Mouse (Mus musculus) skeletal muscle tissue, adult 2 months (tissue): ENCODE measurements around the gene Chst10.

Experiments used
- DNase-seq: peaks from one replicate; pipeline ENCODE4 v3.0.0-alpha.2; 2012; ENCODE audit warnings: low read depth, low spot score

The Chst10 gene

DNA sequence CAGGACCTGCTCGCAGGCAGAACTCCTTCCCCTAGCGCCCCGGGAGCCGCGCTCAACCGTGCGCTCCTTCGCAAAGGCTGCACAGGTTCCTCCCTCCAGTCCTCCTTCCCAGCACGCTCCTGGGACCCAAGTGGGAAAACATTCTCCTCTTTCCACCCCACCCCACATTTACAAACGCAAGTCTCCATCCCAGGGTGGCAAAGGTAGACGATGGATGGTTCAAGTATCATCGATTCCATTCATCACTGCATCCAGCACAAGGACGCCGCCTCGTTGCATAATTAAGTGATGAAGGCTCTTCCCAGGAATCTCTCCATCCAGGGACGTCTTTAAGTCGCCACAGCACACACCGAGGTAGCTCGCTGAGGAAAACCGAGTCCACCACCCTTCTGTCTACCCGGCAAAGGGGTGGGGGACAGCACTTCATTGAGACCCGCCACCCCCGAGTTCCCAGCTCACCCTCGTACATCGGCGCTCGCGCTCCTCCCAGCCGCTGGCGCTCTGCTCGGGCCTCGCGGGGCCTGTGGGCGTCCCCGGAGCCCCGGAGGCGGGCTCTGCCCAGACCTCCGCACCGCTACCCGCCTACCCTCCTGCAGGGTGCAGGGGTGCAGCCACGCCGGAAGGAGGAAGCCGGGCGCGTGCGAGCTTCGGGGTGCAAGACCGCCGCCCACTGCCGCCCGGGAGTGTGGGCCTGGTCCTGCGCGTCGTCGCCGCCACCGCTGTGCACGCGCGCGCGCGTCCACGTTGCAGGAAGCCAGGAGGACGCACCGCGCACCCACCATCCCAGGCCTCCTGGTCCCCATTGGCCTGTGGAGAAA is at the start of gene Chst10:
Chst10 (minus strand) TSS at position 731 of the 818 bp plus-strand sequence.
- no peak for DNase-seq

DNA sequence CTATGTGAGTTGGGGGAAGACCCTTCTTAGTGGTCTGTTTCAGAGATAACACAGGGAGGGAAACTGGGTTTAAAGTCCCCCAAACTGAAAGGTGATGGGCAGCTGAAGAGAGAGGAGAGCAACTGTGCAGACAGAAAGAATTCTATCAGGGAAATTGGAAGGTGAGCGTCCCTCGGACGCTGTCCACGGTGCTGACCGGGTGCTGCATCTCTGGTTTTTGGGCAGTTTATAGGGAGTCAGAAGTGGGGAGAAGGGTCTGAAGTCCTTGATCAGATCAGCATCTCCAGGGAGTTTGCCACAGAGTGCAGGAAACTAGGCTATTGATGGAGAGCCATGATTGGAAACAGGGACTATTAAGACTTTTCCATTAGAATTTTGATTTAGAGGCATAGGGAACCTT is 41.6 kb upstream of the Chst10 start:
- no peak for DNase-seq

DNA sequence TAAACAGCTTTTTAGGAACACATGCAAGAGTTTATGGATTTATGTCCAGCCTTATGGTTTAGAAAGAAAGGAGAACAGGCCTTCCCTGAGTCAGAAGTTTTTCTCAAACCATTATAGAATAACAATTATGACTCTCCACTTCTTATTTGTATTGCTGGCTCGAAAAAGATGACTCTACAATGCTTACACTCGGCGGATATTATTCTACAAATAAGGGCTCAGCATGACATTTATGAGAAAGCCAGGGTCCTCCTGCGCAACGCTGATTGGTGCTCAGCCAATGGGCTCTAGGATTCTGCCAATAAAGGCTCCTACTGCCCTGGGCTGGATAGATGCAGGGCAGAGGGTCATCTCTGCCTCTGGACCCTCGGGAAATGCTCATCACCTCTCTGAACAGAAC is 40.9 kb upstream of the Chst10 start, which contains the start of gene Nms:
Nms (plus strand) TSS at position 301 of the 400 bp plus-strand sequence.
- DNase-seq, result no peak

DNA sequence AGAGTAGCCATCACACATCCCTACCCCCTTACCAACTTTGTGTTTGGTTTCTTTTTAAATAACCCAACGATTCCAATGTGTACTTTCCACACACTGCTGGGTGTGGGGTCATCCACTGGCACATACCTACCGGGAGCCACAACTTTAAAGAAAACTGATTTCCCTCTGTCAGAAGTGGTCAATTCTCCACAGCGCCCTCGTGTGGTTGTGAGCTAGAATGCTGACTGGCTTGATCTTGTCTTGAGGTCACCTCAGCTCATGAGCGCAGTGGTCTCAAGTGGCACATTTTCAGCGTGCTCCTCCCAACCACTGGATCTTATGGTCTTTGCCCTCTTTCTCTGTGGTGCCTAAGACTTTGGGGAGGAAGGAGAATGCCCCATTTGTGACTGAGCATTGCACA is 38.8 kb upstream of the Chst10 start:
- DNase-seq, result peak; percentile 3

DNA sequence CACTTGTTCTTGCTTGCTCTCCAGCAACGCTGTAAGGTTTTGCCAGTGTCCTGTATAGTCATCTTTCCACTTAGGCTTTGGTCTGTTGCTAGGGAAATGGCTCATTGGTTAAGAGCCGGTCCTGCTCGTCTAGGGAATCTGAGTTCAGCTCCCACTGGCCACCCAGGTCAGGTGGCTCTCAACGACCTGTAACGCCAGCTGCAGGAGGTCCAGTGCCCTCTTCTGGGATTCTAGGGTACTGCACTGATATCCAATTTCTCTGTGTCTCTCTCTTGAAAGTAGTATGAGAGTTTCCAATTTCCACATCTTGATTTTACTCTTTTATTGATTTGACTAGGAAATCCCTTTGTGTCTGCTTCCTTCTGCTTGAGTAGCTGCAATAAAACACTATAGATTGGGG is 36.7 kb upstream of the Chst10 start:
- no peak for DNase-seq

DNA sequence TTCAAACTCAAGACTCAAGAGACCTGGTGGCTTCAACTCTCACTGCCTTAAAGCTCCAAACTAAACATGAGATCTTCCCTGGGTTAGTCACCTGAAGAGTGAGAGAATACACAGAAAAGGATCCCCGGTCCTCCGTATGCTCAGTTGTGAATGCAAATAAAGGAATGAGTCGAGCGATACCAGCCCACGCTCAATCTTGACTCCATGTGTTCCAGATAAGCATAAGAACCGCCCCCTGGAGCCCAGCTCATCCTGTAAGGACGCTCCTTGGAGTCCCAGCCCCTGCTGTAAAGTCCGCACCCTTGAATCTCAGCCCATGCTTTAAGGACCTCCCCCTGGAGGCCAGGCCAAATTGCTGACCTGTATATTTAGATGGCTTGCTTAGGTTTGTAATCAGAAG is 32.8 kb upstream of the Chst10 start:
- DNase-seq, result no peak

DNA sequence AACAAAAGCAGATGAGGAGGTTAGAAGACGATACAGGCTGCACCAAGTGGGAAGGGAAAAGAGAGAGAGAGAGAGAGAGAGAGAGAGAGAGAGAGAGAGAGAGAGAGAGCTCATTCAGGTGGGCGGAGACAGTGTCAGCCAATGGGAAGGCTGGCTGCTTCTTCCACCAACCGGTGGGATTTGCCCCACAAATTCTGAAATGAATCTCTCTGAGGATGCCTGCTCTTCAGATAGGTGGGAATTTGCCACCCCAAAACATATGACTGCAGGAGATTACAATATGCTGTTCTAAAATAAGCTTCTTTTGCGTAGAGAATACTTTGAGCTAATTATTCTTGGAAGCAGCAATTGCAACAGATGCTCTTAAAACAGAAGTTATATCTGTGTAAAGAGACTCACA is 31.5 kb upstream of the Chst10 start:
- DNase-seq, result no peak

DNA sequence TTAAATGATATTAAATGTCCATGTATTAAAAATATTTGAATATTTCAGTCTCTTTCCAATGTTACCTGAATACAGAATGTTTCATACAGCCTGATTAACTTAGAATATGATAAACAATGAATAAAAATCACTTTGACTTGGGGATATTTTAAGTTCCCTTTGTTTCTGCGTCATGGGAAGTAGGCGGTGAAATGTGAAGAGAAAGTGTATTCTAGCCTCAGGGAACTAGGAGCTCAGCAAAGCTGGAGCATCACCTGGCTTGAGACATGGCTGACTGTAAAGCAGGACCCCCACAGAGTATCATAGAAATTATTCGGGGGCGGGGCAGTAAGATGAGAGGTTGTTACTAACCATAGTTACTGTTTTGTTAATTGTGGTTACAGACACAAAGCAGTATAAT is 31.0 kb upstream of the Chst10 start:
- no peak for DNase-seq

DNA sequence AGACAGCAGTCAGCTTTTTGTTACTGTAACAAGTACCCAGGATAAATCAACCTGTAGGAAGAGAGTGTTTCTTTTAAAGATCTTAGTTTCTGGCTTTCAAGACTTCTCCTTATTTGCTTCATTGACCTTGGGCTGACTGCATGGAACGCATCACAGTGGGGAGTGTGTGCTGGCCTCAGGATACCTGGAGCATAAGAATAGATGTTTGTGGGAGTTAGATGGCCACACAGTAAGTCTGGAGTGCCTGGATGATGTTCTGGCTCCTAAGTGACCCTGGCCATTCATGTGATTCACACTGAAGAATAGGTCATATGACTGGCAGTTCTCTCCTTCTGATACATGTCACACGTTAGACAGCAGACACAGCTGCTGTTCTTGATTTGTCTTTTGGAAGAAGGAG is 6.0 kb upstream of the Chst10 start:
- no peak for DNase-seq

DNA sequence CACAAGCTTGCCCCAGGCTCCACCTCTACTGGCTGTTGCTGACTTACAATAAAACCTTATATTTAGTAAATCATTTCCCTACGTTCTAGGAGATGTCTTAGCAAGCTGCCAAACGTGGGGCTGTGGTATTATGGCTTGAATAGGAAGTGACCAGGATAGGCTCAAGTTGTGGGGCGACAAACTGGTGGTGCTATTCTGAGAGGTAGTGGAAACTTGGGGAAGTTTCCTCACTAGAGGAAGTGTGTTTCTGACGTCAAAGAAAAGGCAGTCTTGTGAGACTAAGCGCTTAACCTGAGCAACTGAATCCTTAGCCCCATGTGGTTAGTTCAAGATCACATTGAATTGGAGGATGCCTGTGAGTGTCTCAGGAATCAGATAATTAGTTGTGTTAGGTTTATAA is 4.6 kb upstream of the Chst10 start:
- no peak for DNase-seq

DNA sequence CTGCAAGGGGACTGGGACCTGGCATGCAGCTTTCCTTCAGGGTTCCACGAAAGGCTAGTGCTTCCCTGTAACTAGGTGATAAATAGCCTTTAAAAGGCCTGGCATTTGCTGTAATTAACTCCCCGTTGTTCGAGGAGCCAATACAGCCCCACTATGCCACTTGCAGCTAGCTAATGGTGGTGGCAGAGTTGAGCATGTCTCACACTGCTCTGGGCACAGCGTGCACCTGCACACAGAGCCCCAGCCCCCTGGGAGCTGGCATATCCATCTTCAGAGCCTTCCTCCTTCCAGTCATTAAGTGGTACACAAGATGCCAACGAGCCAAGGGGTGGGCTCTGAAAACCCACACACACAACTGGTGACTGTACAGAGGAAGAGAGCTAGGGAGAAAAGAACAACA is 4.9 kb downstream of the Chst10 start:
- no peak for DNase-seq

DNA sequence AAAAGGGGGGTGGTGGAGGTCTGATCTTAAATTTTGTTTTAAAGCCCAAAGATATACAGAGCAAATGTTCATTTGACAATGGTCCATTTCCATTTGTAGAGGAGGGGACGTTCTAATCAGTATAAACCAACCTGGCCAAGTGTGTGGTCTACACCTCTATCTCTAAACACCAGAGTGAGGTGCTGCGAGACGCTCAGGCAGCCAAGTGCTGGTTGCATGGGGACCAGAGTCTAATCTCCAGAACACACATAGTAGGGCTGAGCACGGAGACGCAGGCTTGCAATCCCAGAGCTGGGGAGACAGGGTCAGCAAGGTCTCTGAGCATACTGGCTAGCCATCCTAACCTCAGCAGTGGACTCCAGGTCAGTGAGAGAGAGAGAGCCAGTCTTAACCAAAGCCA is 6.5 kb downstream of the Chst10 start:
- DNase-seq, result no peak

DNA sequence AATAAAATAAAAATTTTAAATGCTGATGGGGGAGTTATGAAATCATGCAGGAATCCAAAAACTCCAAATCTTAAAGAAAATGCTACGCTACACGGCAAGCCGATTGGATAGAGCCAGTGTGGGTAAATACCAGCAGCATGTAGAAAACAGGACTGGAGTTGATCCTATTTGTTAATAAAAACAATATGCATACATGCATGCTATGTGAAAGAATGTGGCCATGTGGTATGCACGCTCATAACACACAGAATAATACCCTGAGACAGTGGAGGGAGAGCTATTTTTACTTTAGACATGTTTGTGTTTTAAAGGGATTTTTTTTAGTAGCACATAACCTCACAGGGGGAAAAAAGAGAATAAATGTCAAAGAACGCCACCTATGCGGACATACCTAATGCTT is 9.2 kb downstream of the Chst10 start:
- no peak for DNase-seq

DNA sequence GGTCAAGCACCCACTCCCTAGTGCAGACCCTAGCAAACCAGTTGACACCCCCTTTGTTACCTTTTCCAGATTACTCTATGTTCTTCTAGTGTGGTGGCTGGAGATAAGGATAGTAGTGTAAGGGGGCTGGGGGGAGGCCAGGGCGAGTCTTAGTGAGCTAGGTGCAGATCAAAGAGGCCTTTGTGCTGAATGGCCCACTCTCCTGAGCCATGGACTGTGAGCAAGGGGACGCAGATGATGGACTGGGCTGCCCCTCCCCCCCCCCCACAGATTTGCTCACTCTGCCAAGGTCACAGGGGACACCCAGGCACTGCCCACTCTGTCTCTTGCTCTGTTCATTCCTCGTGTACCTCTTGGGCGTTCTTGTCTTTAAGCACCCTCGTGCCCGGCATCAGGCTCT is 10.9 kb downstream of the Chst10 start:
- no peak for DNase-seq

DNA sequence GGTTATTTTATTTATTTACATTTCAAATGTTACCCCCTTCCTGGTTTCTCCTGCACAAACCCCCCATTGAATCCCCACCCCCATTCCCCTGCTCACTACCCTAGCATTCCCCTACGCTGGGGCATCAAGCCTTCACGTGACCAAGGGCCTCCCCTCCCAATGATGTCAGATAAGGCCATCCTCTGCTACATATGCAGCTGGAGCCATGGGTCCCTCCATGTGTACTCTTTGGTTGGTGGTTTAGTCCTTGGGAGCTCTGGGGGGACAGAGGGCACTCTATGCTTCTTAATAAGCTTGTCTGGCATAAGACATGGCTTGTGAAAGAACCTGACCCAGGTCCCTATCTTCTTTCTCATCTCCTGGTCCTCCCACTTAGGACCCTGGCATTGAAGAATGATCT is 11.4 kb downstream of the Chst10 start:
- no peak for DNase-seq

DNA sequence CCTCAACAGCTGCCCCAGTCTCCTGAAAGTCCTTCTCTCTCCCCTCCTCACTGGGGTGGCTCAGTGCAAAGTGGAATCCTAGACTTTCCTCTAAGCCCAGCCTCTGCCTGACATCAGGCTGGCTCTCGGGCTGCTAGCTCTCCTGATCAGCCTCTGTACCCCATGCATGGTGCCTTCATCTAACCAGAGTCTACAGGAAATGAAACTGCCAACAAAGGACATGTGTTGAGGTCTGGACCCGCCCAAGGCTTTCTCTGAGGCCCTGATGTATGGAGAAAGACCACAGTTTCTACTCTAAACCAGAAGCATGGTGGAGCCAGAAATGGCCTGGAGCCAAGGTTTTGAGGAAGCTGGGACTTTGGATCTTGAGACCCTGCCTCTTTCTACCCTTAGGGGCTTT is 12.0 kb downstream of the Chst10 start:
- no peak for DNase-seq

DNA sequence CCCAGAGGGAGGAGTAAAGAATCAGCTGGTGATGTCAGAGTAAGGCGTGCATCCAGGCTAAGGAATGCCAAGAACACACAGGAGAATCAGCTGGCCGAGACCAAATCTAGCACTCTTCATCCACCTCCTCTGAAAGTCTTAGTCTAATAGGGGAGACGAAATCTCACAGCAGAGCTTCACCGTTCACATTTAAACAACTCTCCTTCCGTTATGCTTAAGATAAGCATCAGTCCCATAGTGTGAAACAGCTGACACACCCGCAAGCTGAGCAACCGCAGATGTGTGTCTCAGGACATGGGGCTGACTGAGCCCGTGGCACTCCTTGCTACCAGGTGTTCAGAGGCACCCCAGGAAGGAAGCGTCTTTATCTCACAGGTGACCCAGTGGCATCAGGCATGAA is 14.2 kb downstream of the Chst10 start:
- DNase-seq, result peak; percentile 18

DNA sequence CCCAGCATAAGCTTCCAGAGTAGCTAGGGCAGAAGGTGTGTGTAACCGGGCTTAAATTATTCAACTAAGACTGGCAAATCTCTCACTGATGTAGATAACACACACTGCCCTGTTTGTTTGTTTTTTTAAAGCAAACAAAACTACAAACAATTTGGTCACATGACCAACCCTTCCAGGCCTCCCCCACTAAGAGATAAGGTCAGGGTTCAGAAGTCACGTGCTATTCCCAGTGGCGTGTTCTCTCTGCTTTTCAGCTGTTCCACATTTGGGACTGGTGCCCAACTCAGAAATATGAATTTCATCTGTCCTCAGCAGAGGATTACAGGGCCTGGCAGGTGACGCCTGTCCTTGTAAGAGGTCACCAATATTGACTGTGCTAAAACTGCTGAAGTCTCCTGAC is 15.2 kb downstream of the Chst10 start:
- no peak for DNase-seq

DNA sequence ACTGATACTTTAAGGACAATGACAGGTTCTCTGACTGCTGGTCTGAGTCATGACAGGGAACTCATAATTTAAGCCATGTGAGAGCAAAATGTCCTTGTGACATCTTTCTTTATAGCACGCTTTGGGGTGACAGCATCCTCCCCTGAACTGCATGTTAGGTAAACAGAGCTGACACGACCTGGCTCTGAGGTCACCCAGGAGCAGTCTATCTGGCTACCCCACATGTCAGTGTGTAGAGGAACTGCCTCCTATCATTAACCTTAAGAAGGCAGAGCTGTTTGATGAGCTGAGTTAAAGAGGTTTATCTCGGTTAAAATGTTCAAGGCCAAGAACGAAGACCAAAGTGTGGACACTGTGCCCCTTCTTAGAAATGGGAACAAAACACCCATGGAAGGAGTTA is 16.6 kb downstream of the Chst10 start:
- DNase-seq, result no peak

DNA sequence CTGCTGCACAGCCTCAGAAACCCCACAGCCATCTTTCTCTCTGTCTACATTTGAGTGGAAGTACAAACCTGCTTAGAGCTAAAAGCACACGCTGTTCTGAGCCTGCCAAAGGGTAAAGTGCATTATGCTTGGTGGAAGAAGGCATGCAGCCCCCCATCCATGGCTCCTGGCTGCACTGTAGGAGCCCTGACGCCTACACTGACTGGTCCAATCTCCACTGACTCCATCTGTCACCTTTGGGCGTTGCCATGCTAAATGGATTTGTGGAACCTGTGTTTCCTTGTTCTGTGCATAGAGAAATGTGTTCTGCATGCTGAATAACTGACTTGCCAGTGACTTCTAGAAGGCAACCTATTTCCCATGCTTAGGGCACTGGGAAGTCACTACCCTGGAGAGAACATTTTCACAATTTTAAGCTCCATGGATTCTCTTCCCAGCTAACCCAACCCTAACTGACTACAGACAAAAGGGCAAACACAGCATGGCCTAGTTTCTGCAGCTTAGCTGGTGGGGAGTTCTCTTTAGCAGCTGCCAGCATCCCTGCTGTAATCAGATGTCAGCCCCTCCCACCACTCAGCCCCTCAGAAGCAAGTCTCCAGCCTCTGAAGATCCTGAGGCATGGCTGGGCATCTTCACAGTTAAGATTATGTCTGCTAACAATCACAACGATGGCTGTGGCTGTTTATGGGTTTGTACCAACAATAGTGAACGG is 21.1 kb downstream of the Chst10 start:
- no peak for DNase-seq

DNA sequence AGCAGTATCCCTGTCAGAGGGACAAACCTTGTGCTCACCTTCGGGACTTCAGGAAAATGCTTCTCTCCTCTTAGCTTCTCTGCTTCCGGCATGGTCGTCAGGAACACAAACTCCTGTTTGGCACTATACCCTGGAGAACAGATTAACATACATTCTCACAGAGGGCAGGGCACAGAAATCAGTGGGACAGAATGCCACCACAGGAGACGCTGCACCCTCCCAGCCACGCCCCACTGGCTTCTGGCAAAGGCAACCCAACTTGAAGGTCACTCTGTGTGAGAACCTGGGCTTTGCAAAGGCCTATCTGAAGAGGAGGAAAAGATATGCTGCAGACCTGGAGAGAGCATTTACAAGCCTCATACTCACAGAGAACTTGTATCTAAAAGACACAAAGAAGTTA is 24.1 kb downstream of the Chst10 start:
- no peak for DNase-seq

DNA sequence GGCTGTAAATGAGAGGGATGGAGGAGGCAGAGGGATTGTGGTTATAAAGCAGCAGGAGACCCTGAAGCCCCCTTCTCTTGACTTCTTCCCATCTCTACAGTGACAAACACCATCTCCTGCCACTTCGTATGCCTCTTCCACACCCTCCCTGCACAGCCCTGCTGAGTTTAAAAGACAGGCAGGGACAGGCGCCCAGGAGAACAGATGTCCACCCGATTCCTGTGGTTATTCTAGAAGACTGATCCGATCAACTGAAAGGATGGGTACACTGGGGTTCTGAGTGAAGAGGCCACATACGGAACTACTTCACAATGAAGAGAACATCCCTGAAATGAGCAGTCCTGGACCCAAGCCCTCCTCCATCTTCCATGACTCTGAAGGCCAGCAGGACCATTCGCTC is 26.1 kb downstream of the Chst10 start:
- no peak for DNase-seq
